Mouse (Mus musculus): ENCODE measurements around the gene Slc25a19. TPM values are rescaled to one million over a fixed set of nuclear protein-coding genes. Genes with fewer than 3 reads are reported as not detected.
A peak's percentile ranks its signal among the peaks of the same experiment; 100 is the strongest.

Gene Slc25a19
- polyA plus RNA-seq, 1 experiment from 2014 or later = 24.3 TPM

DNA sequence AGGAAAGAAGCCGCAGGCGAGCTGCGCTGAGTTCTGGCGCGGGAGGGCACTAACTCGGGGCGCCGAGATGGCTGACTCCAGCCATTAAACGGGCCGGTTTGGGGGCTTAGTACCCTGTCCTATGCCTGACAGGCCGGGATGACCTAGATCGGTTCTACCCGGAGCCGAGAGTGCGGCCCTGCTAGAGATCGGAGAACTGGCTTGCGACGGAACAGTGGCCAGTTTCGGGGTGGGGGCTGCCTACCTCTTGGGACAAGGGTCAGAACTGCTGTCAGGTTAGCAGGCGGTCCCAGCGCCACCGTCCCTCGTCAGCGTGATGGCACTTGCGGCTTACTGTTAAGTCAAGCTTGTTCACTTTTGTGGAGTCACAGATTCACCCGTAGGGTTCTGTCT, 23.8 kb downstream of the Slc25a19 start:
- H3K9ac ChIP-seq (replicated peaks; ENCODE audit: low read depth, low read length) = peak overlapping the region; percentile 94
- no peaks in the 10 kb centered on the region for H3K27me3 ChIP-seq (ENCODE audit: control insufficient read depth, insufficient read depth, low read length)
- WGBS = under 1% methylated on average over 26 of the region's 26 CpGs
- H3K27ac ChIP-seq (ENCODE audit: low read length) = peak overlapping the region; percentile 91
- H3K9me3 ChIP-seq (ENCODE audit: control insufficient read depth, low read depth, low read length) = no peaks in the 10 kb centered on the region
- peak overlapping the region; percentile 91 for H3K4me2 ChIP-seq (replicated peaks; ENCODE audit: low read depth, low read length)
- peaks cover 12% of the 10 kb centered on the region for H3K4me1 ChIP-seq (ENCODE audit: control insufficient read depth, insufficient read depth, low read length)
- peak; percentile 38; the same call in 1 of the 2 replicates for ATAC-seq (ENCODE audit: insufficient number of reproducible peaks, insufficient read depth, low FRiP score, low read depth)
- peak overlapping the region; percentile 99 for H3K4me3 ChIP-seq (ENCODE audit: low read depth, low read length)
- H3K36me3 ChIP-seq (ENCODE audit: control insufficient read depth, insufficient read depth, low read length) = peaks cover 36% of the 10 kb centered on the region

GRCm38 (mm10) chr11:115603476-115604303, 24.4 kb downstream of the Slc25a19 start, which contains the start of the genes Mrps7 and Gga3:
Mrps7 (plus strand) TSS chr11:115603925.
Gga3 (minus strand) TSS chr11:115604051.
- under 1% methylated on average over 86 of the region's 93 CpGs for WGBS
- Histone ChIP-seq H3K4me3 (ENCODE audit: low read depth, low read length) (peak within 1 kb of the TSS; percentile 99), H3K4me1 (ENCODE audit: control insufficient read depth, insufficient read depth, low read length) (peaks cover 12% of the 10 kb centered on the region), H3K36me3 (ENCODE audit: control insufficient read depth, insufficient read depth, low read length) (peaks cover 33% of the 10 kb centered on the region), H3K27ac (ENCODE audit: low read length) (peak within 1 kb of the TSS; percentile 91), H3K4me2 (replicated peaks; ENCODE audit: low read depth, low read length) (peak within 1 kb of the TSS; percentile 91), H3K27me3 (ENCODE audit: control insufficient read depth, insufficient read depth, low read length) (no peaks in the 10 kb centered on the region), H3K9me3 (ENCODE audit: control insufficient read depth, low read depth, low read length) (no peaks in the 10 kb centered on the region), H3K9ac (replicated peaks; ENCODE audit: low read depth, low read length) (peak within 1 kb of the TSS; percentile 94)
- peak; percentile 94 for ATAC-seq (ENCODE audit: insufficient number of reproducible peaks, insufficient read depth, low FRiP score, low read depth)

GRCm38 (mm10) chr11:115603128-115603475, 25.0 kb downstream of the Slc25a19 start:
- peak overlapping the region; percentile 99 for H3K4me3 ChIP-seq (ENCODE audit: low read depth, low read length)
- peak overlapping the region; percentile 91 for H3K4me2 ChIP-seq (replicated peaks; ENCODE audit: low read depth, low read length)
- no peaks in the 10 kb centered on the region for H3K9me3 ChIP-seq (ENCODE audit: control insufficient read depth, low read depth, low read length)
- H3K4me1 ChIP-seq (ENCODE audit: control insufficient read depth, insufficient read depth, low read length) = peaks cover 12% of the 10 kb centered on the region
- WGBS = 5% methylated on average over 15 of the region's 15 CpGs
- H3K9ac ChIP-seq (replicated peaks; ENCODE audit: low read depth, low read length) = peak overlapping the region; percentile 94
- ATAC-seq (ENCODE audit: insufficient number of reproducible peaks, insufficient read depth, low FRiP score, low read depth) = no peak
- H3K27ac ChIP-seq (ENCODE audit: low read length) = peak overlapping the region; percentile 91; the same call in 1 of the 2 replicates
- no peaks in the 10 kb centered on the region for H3K27me3 ChIP-seq (ENCODE audit: control insufficient read depth, insufficient read depth, low read length)
- peaks cover 28% of the 10 kb centered on the region for H3K36me3 ChIP-seq (ENCODE audit: control insufficient read depth, insufficient read depth, low read length)

GRCm38 (mm10) chr11:115601174-115601573, 26.9 kb downstream of the Slc25a19 start:
- Histone ChIP-seq H3K4me1 (ENCODE audit: control insufficient read depth, insufficient read depth, low read length) (peaks cover 12% of the 10 kb centered on the region), H3K9ac (replicated peaks; ENCODE audit: low read depth, low read length) (no peak overlapping the region), H3K4me3 (ENCODE audit: low read depth, low read length) (no peak overlapping the region), H3K27me3 (ENCODE audit: control insufficient read depth, insufficient read depth, low read length) (no peaks in the 10 kb centered on the region), H3K27ac (ENCODE audit: low read length) (no peak overlapping the region), H3K9me3 (ENCODE audit: control insufficient read depth, low read depth, low read length) (no peaks in the 10 kb centered on the region), H3K36me3 (ENCODE audit: control insufficient read depth, insufficient read depth, low read length) (peaks cover 19% of the 10 kb centered on the region; the same call in 1 of the 2 replicates), H3K4me2 (replicated peaks; ENCODE audit: low read depth, low read length) (no peak overlapping the region)
- no peak for ATAC-seq (ENCODE audit: insufficient number of reproducible peaks, insufficient read depth, low FRiP score, low read depth)
- WGBS = 88% methylated on average over 4 of the region's 4 CpGs

GRCm38 (mm10) chr11:115600743-115601142, 27.4 kb downstream of the Slc25a19 start:
- 91% methylated on average over 15 of the region's 15 CpGs for WGBS
- H3K4me3 ChIP-seq (ENCODE audit: low read depth, low read length) = no peak overlapping the region
- H3K27ac ChIP-seq (ENCODE audit: low read length) = no peak overlapping the region
- no peaks in the 10 kb centered on the region for H3K27me3 ChIP-seq (ENCODE audit: control insufficient read depth, insufficient read depth, low read length)
- no peak overlapping the region for H3K9ac ChIP-seq (replicated peaks; ENCODE audit: low read depth, low read length)
- H3K9me3 ChIP-seq (ENCODE audit: control insufficient read depth, low read depth, low read length) = no peaks in the 10 kb centered on the region
- ATAC-seq (ENCODE audit: insufficient number of reproducible peaks, insufficient read depth, low FRiP score, low read depth) = no peak
- peaks cover 15% of the 10 kb centered on the region; the same call in 1 of the 2 replicates for H3K36me3 ChIP-seq (ENCODE audit: control insufficient read depth, insufficient read depth, low read length)
- H3K4me1 ChIP-seq (ENCODE audit: control insufficient read depth, insufficient read depth, low read length) = peaks cover 12% of the 10 kb centered on the region
- no peak overlapping the region for H3K4me2 ChIP-seq (replicated peaks; ENCODE audit: low read depth, low read length)

DNA sequence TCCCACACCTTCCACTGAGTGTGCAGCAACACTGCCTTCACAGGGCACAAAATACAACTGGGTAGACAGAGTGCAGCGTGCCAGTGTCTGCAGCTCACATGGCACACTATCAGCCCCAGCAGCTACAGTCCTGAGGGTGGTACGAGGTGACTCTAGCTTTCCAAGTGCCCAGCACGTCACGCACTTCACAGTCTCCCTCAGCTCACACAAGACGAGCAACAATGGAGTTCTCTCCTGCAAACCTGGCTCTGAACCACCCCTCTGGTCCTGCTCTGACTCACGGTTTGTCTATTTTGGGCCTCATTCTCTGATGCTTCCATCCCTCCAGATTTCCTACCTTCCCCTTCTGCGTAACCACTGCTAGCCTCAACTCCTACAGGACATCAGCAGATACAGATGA, 28.4 kb downstream of the Slc25a19 start:
- Histone ChIP-seq H3K27ac (ENCODE audit: low read length) (no peak overlapping the region), H3K4me3 (ENCODE audit: low read depth, low read length) (no peak overlapping the region), H3K9me3 (ENCODE audit: control insufficient read depth, low read depth, low read length) (no peaks in the 10 kb centered on the region), H3K27me3 (ENCODE audit: control insufficient read depth, insufficient read depth, low read length) (no peaks in the 10 kb centered on the region), H3K4me1 (ENCODE audit: control insufficient read depth, insufficient read depth, low read length) (peaks cover 8% of the 10 kb centered on the region), H3K9ac (replicated peaks; ENCODE audit: low read depth, low read length) (no peak overlapping the region), H3K4me2 (replicated peaks; ENCODE audit: low read depth, low read length) (no peak overlapping the region), H3K36me3 (ENCODE audit: control insufficient read depth, insufficient read depth, low read length) (peaks cover 18% of the 10 kb centered on the region)
- no peak for ATAC-seq (ENCODE audit: insufficient number of reproducible peaks, insufficient read depth, low FRiP score, low read depth)
- 96% methylated on average over 7 of the region's 7 CpGs for WGBS

DNA sequence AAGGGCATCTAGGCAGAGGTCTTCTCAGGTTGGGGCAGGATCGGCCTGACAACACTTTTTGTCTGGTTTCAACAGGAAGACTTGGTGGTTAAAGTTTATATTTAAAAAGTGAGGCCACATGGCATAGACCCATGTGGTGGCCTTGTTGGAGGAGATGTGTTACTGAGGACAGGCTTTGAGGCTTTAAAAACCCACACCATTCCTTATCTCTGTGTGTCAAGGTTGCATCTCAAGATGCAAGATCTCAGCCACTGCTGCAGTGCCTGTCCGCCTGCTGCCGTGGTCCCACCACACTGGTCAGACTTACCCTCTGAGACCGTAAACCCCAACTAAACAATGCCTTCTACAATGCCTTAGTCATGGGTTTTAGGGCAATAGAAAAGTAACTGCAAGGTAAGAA, 29.8 kb downstream of the Slc25a19 start:
- 95% methylated on average over 4 of the region's 4 CpGs for WGBS
- no peak overlapping the region for H3K4me2 ChIP-seq (replicated peaks; ENCODE audit: low read depth, low read length)
- H3K36me3 ChIP-seq (ENCODE audit: control insufficient read depth, insufficient read depth, low read length) = peaks cover 30% of the 10 kb centered on the region
- H3K27me3 ChIP-seq (ENCODE audit: control insufficient read depth, insufficient read depth, low read length) = no peaks in the 10 kb centered on the region
- H3K4me1 ChIP-seq (ENCODE audit: control insufficient read depth, insufficient read depth, low read length) = peaks cover 6% of the 10 kb centered on the region; the same call in 1 of the 2 replicates
- no peaks in the 10 kb centered on the region for H3K9me3 ChIP-seq (ENCODE audit: control insufficient read depth, low read depth, low read length)
- H3K27ac ChIP-seq (ENCODE audit: low read length) = no peak overlapping the region
- no peak for ATAC-seq (ENCODE audit: insufficient number of reproducible peaks, insufficient read depth, low FRiP score, low read depth)
- no peak overlapping the region for H3K4me3 ChIP-seq (ENCODE audit: low read depth, low read length)
- no peak overlapping the region for H3K9ac ChIP-seq (replicated peaks; ENCODE audit: low read depth, low read length)

DNA sequence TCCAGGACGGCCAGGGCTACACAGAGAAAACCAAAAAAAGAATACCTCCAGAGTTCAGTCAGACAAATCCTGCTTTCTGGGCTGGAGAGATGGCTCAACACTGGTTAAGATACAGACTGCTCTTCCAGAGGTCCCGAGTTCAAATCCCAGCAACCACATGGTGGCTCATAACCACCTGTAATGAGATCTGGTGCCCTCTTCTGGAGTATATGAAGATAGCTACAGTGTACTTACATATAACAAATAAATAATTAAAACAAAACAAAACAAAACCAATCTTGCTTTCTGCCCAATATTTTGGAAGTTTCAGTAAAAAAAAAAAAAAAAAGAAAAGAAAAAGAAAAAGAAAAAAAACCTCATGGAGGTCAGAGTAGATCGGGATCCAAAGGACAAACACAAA, 32.9 kb downstream of the Slc25a19 start:
- no peak overlapping the region for H3K9ac ChIP-seq (replicated peaks; ENCODE audit: low read depth, low read length)
- no peak overlapping the region for H3K4me2 ChIP-seq (replicated peaks; ENCODE audit: low read depth, low read length)
- peaks cover 54% of the 10 kb centered on the region for H3K36me3 ChIP-seq (ENCODE audit: control insufficient read depth, insufficient read depth, low read length)
- no peaks in the 10 kb centered on the region for H3K27me3 ChIP-seq (ENCODE audit: control insufficient read depth, insufficient read depth, low read length)
- no peak overlapping the region for H3K27ac ChIP-seq (ENCODE audit: low read length)
- WGBS = 91% methylated on average over 3 of the region's 3 CpGs
- no peaks in the 10 kb centered on the region for H3K4me1 ChIP-seq (ENCODE audit: control insufficient read depth, insufficient read depth, low read length)
- H3K9me3 ChIP-seq (ENCODE audit: control insufficient read depth, low read depth, low read length) = no peaks in the 10 kb centered on the region
- ATAC-seq (ENCODE audit: insufficient number of reproducible peaks, insufficient read depth, low FRiP score, low read depth) = no peak
- H3K4me3 ChIP-seq (ENCODE audit: low read depth, low read length) = no peak overlapping the region

All from stomach, embryonic 14.5 days (tissue).